Mouse (Mus musculus) layer of hippocampus, postnatal 36 days (tissue): ENCODE measurements around the gene Frmd4a. TPM values are rescaled to one million over a fixed set of nuclear protein-coding genes. Genes with fewer than 3 reads are reported as not detected.

Source experiments
- DNase-seq, 2 experiments: peaks; one replicate each; pipeline ENCODE4 v3.0.0; 2022
- total RNA-seq, 2 experiments: library from RNA; stranded (reverse); gene quantifications; 2 replicates each; pipeline ENCODE4 v1.2.3; 2021

Gene Frmd4a
- total RNA-seq, 2 experiments from 2014 or later = 71.0 to 94.3 TPM

DNA sequence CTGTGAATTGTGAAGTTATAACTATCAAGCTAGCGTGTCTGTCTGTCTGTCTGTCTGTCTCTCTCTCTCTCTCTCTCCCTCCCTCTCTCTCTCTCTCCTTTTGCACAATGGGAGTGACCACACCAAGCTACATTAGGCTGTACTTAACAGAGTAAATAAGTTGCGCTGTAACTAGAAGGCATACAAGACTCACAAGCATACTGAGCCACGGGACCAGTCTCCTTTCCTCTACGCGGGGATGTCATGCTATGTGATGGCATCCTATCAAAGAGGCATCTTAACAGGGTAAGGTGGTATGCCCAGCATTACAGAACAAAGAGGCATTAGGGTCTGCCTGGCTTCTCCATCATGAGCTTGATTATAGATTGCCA is 514.7 kb downstream of the Frmd4a start:
- DNase-seq = no peak

DNA sequence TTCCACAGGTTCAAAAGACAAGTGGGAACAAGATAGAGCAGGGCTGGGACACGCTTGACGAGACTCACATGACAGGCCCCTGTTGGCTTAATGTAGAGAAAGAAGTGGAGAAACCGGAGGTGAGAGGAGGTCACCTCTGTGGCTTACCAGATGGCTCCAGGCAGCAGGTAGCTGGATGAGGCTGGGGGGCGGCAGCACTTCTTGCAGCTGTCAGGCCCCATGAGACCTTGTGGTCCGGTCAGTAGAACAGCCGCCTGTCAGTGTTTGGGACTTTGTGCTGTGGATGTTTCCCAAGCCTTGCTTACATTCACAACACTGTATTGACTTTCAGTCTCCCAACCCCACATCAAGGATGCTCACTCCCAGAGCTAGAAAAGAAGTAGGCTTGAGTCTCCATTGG is 515.4 kb downstream of the Frmd4a start:
- no peak for DNase-seq

GRCm38 (mm10) chr2:4535187-4535864 is 517.8 kb downstream of the Frmd4a start:
- DNase-seq = no peak

DNA sequence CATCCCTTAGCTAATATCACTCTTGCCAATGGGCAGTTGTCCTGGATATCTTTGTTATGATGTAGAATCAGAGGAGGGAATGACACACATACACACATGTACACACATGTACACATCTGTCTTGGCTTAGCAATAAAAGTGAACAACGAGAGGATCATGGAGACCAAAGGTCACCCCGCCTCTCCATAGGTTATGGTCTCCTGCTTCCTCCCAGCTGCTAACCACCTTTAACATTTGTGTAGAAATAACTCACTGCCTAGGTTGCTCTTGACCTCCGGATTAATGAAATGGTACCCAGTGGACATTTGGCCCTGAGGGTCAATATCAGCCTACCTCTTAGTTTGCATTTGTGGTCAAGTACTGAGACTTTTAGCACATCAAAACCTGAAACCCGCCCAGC is 523.8 kb downstream of the Frmd4a start:
- no peak for DNase-seq

- no peak for DNase-seq
Measured at GRCm38 (mm10) chr2:4541844-4542628, 524.5 kb downstream of the Frmd4a start.

DNA sequence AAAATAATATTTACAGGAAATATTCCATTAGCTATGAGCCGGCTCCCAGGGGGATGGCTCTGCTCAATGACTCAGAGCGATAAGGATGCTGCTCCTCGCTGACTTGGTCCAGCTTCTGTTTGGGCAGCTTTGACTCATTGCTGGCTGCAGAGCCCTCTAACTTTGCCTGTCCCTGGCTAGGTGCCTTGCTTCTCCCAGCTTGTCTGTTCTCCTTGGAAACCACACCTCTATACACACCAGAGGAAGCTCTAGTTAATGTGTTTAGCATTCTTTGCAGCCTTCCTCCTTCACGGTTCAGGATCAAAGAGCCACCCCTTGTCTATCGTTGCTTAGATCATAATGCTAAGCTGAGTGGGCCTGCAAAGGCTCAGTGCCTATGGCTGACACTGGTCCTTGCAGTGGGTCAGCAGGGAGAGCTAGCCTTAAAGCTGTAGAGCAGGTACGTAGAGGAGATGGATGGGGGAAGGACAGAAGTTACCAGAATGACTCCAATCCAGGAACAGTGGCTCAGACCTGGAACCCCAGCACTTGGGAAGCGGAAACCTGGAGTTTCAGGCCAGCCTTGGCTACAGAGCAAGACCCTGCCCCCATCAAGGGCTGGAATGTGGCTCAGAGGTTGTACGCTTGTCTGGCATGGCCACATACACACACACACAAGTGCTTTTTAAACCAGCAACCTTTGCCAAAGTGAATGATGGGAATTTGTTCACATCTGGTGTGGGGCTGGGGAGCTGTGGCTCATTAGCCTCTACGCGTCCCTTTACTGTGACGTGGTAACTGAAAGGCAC is 525.3 kb downstream of the Frmd4a start:
- DNase-seq = no peak

- no peak for DNase-seq
Measured at GRCm38 (mm10) chr2:4543417-4543775, 525.9 kb downstream of the Frmd4a start.

DNA sequence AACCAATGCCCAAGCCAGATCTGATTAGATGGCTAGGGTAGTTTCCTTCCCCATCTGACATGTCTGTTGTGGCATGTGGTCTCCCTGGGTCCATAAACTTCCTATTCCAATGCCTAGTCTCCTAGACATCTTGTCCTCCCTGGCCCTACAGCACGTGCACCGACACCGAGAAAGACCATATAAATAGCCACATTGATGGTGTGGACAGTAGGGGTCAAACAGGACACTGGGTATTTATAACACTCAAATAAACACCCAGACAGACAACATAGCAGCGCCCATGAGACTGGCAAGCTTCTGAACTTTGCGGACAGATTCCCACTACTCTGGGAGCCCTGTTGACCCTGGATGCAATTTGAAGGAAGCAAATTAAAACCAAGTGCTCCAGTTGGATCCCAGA is 526.8 kb downstream of the Frmd4a start:
- no peak for DNase-seq

- DNase-seq = no peak
Measured at GRCm38 (mm10) chr2:4545261-4545660, 527.7 kb downstream of the Frmd4a start.

DNA sequence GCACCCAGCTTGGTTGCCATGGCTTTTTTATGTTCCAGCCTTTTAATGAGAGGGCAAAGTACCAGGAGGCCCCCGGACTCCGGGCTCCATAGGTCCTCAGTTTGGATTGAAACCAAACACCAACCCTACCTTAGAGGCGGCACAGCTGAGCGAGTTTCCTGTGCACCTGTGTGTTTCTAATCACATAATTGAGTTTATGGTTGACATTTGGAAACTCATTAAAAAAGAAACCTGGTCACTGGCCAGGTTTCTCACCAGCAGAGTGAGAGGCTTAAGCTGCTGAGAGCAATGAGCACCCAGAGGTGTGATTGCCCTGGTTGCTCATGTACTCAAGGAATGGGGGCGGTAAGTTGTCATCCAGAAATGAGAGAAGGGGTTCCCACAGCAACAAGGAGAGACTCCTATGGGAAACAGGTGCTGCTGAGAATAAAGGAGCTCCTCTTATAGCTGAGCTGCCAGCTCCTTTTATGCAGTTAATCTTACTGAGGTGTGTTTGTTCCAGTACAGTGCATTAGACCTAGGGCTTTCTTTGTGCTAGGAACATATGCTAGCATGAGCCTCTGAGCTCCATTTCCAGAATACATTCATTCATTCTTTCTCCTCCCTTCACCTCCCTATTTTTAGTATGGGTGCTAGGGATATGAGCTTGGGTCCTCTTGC is 529.6 kb downstream of the Frmd4a start:
- no peak for DNase-seq

DNA sequence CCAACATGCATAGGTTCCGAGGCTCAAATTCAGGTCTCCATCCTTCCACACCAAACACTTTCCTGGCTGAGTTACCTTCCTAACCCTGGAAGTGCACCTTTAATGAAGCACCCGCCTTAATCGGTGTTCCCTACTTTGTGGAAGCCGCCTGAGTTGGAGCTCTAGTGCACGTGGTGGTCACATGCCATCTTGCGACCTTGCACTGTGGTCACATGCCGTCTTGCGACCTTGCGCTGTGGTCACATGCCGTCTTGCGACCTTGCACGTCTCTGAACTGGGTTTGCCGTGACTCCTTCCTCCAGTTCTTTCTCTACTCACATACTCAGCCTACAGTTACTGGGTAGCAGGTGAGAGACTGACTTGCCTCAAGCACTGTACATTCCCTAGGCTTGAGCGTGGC is 531.8 kb downstream of the Frmd4a start:
- no peak for DNase-seq

- no peak for DNase-seq
Measured at GRCm38 (mm10) chr2:4550017-4550763, 532.7 kb downstream of the Frmd4a start.

DNA sequence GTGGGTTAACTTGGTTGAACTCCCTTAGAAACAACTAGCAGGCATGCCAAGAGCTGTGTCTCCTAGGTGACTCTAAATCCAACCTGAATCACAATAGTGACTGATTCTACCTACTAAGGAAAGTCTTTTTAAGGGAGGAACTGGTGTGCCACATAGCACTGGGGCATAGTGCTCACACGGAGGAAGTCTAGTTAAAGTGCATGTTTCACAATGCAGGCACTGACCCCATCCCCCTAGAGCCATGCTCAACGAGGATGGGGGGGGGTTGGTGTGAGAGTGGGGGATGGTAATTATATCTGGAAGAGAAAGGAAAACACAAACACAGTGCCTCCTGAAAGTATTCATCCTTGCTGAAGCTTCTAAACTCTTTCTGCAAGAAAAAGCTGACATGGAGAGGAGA is 533.9 kb downstream of the Frmd4a start:
- DNase-seq = no peak

DNA sequence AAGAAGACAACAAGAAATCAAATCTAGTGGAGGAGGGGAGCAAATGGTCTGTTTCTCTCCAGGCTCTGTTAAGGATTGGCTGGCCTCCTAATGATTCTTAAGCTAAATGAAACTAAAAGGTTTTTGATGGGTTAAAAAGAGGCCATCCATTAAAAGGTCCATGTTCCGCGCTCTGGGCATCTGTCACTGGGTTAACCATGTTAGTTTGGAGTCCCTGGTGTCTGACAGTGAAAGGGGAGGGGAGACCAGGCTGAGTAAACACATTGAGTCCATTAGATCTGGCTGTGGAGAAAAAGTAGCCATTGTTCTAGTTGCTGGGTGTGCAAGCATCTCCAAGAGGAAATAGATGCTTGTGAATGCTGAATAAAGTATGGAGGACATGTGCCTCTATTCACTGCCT is 534.3 kb downstream of the Frmd4a start:
- no peak for DNase-seq

DNA sequence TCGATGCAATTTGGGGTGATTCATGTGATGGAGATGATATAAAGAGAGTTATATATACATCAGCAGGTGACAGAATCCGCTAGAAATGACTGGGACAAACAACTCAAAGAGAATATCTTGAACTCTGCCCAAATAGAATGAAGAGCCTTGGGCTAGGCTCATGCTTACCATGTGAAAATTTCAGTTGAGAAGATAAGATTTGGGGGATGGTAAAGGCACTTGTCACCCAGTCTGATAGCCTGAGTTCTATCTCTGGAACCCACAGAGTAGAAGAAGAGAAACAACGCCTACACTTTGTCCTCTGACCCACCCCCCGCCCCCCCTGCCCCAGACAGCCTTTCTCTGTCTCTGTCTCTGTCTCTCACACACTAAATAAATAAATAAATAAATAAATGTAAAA is 535.0 kb downstream of the Frmd4a start:
- DNase-seq = no peak

DNA sequence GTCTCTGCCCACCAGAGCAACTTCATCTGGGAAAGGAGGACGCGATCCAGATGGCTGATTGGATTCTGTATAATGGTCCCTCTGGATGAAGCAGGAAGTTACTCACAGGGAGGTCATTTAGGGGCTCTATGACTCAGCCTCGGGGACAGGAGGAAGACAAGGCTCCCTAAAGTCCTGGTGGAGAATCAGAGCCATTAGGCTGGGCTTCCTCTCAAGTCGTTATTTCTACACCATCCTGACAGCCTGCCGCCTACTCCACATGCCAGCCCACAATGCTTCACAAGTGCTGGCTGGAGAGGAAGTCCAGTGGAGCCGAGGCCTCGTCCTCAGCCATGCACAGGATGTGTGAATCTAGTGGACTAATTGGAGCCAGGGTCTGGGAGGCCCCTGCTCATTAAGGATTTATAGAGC is 537.7 kb downstream of the Frmd4a start:
- DNase-seq = no peak

- no peak for DNase-seq
Measured at GRCm38 (mm10) chr2:4556188-4556587, 538.7 kb downstream of the Frmd4a start.

DNA sequence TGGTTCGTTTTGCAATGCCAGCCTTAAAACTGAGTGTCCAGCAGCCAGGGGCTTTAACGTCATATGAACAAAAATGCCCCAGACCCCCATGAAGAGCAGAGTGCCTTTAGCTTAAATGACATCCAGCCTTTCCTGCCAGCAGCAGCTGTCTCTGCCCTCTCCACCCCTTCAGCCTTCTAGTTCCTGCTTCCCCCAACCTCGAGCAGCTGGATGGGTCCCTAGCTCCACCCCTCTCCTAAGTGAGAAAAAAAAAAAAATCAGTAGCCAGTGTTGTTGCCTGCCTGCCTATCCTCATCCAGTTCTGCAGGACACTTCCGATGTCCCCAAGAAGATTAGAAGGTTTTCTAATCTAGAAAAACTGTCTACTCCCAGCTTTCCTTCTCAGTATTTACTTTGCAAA is 539.5 kb downstream of the Frmd4a start:
- DNase-seq = no peak

DNA sequence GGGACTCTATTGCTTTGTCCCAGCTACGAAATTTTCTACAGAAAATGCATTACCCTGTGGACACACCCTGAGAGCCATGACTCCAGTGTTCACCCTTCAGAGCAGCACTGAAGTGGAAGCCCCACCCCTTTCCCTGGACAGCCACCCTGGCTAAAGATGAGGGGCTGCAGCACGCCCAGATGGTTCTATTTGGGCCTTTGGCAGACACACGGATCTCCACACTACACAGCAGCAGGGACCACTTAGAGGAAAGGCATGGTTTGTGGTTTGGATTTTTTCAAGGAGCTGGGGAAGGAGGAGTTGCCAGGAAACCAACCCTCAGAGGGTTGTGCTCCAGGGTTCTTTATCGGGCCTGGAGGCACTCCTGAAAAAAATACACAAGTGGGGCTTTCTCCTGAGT is 539.9 kb downstream of the Frmd4a start:
- no peak for DNase-seq

GRCm38 (mm10) chr2:4558651-4559203 is 541.2 kb downstream of the Frmd4a start:
- DNase-seq = no peak

DNA sequence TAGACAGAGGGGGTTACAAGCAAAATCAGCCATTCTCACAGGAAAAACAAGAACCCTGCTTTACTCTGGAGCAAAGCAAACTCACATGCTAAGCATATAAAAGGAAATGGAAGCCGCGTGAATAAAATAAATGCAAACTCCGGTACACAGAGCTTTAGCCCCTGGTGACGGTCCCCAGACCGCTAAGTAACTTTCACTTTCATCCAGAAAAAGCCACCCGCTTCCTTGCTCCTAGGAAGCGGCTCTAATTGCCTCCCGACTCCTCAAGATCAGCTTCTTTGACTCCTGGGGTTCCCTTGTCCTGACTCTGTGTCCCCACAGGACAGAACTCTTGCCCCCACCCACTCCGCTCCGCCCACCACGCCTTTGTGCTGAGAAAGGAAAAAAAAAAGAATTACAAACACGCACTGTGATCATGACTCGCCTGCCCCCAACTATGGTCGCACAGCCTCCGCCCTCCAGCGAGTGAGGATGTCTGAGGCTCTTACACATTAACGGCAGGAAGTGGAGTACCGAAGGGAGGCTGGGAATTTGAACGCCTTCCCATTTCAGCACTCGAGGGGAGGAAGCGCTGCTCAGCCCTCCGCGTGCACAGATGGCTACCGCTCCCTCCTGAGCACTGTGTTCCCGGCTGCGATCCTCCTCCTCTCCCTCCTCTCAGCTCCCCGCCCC is 541.8 kb downstream of the Frmd4a start:
- peak; percentile 85 to 87 for DNase-seq
